Mouse (Mus musculus) heart, postnatal 0 days (tissue): ENCODE measurements around the gene Rsbn1l.

ENCODE experiments used
- CTCF ChIP-seq: IDR thresholded peaks from 2 replicates; pipeline ENCODE4 v1.5.1; 2016; ENCODE audit warnings: antibody characterized with exemption, control low read depth, low read depth
- EP300 ChIP-seq: IDR thresholded peaks from 2 replicates; pipeline ENCODE4 v1.6.1; 2016; ENCODE audit warnings: antibody characterized with exemption, low read depth

GRCm38 (mm10) chr5:20940696-20941095 lies 15.5 kb downstream of the Rsbn1l start:
- TF ChIP-seq CTCF, result no peak
- TF ChIP-seq EP300, result no peak
